Mouse (Mus musculus): ENCODE results near the gene Arhgap31.
A peak's percentile ranks its signal among the peaks of the same experiment; 100 is the strongest.

DNA sequence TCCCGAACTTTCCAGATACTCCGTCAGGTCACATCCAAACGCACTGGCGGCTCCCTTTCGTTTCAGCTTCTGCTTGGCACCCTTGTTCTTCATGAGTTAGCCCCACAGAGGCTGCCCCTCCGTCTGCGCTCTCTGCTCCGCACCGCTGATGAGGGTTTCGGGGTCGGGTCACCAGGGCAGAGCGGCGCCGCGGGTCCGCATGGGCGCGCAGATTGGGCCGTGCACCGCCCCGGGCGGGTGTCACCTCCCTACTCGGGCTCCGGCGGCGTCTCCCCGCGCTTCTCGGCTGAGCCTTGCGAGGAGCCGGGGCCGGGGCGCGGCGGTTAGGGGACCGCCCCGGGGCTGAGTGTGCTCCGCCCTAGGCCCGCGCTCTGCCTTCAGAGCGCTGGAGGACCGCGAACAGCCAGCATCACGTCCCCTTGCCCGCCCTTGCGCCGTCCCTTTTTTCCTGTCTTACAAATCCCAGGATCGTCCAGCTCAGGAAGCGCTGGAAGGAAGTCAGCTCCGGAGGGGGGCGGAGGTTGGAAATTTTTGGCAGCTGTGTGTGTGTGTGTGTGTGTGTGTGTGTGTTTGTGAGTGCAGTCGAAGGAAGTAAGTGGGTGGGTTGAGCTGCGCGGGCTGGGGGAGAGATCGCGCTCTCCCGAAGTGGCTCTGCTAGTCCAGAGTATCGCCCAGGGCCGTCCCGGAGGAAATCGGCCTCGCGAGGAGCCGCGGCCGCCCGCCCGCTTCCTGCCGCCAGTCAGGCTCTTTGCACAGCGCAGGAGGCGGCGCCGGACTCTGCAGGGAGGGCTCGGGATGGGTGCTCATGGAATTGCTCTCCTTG, at the start of gene Arhgap31:
- no peak for TF ChIP-seq CTCF (IDR thresholded peaks at IDR 0.05; ENCODE audit: low read depth)
- TF ChIP-seq EP300 (IDR thresholded peaks at IDR 0.05; ENCODE audit: low read depth) = peak; percentile 92

Data from heart, postnatal 0 days (tissue).